Comparison of ENCODE assay signal across 8 mouse cellular contexts in genomic region chr19:14596358-14596940, GRCm38 (mm10). TPM values are rescaled to one million over a fixed set of nuclear protein-coding genes. Genes with fewer than 3 reads are reported as not detected.
DNase-seq lines count a peak whose midpoint lies in the region; ATAC-seq and TF ChIP-seq lines count a peak whose summit lies in the region.

No protein-coding gene starts in this region.

- H3K4me3 ChIP-seq in bone marrow macrophage, adult 2 months (ENCODE audit: insufficient read depth, low read length), result peak overlapping the region; percentile 99
- peak overlapping the region; percentile 80 for H3K4me3 ChIP-seq in heart, embryonic 16.5 days (ENCODE audit: low read length)
- H3K4me3 ChIP-seq in midbrain, embryonic 10.5 days, result peak overlapping the region; percentile 90

- no peak for TF ChIP-seq POLR2A in bone marrow macrophage, adult 2 months (IDR thresholded peaks at IDR 0.05; ENCODE audit: borderline replicate concordance, low read depth, low read length)

- WGBS in heart, embryonic 16.5 days, result 1% methylated on average over 12 of the region's 12 CpGs
- WGBS in midbrain, embryonic 10.5 days, result 0% methylated on average over 12 of the region's 12 CpGs

- DNase-seq in kidney, adult 9 months, result peak; percentile 26
- no peak for DNase-seq in kidney, adult 11 months
- no peak for DNase-seq in midbrain, embryonic 10.5 days (ENCODE audit: low spot score)
- no peak for DNase-seq in layer of hippocampus, postnatal 14 days (ENCODE audit: low spot score in 2 of 2)
- no peak for DNase-seq in natural killer cell, adult 2 months (ENCODE audit: low spot score in 2 of 2)
- no peak for DNase-seq in urinary bladder, adult 2 months (ENCODE audit: low spot score)

- ATAC-seq in heart, embryonic 16.5 days (replicated peaks; ENCODE audit: extremely low read depth, insufficient read depth, low FRiP score), result no peak

- TF ChIP-seq CTCF in bone marrow macrophage, adult 2 months (IDR thresholded peaks at IDR 0.05; ENCODE audit: low read depth, low read length), result no peak

- H3K27ac ChIP-seq in bone marrow macrophage, adult 2 months (ENCODE audit: insufficient read depth, low read depth, low read length), result peak overlapping the region; percentile 96
- H3K27ac ChIP-seq in heart, embryonic 16.5 days (ENCODE audit: low read length), result peak overlapping the region; percentile 93
- peak overlapping the region; percentile 98 for H3K27ac ChIP-seq in midbrain, embryonic 10.5 days (replicated peaks)

- H3K36me3 ChIP-seq in heart, embryonic 16.5 days (ENCODE audit: control insufficient read depth, insufficient read depth), result no peaks in the 10 kb centered on the region
- H3K36me3 ChIP-seq in midbrain, embryonic 10.5 days, result peaks cover 16% of the 10 kb centered on the region

- H3K9ac ChIP-seq in heart, embryonic 16.5 days (ENCODE audit: low read length), result peak overlapping the region; percentile 91

- peaks cover 21% of the 10 kb centered on the region for H3K4me1 ChIP-seq in bone marrow macrophage, adult 2 months (ENCODE audit: control insufficient read depth, insufficient read depth, low read length)
- H3K4me1 ChIP-seq in heart, embryonic 16.5 days (ENCODE audit: control insufficient read depth, insufficient read depth, low read length), result peaks cover 15% of the 10 kb centered on the region
- H3K4me1 ChIP-seq in midbrain, embryonic 10.5 days, result peaks cover 64% of the 10 kb centered on the region

- H3K9me3 ChIP-seq in heart, embryonic 16.5 days (replicated peaks; ENCODE audit: control insufficient read depth, low read length), result no peaks in the 10 kb centered on the region
- no peaks in the 10 kb centered on the region for H3K9me3 ChIP-seq in midbrain, embryonic 10.5 days (replicated peaks)

- no peaks in the 10 kb centered on the region for H3K27me3 ChIP-seq in heart, embryonic 16.5 days (ENCODE audit: control insufficient read depth, insufficient read depth, low read length)
- peaks cover 20% of the 10 kb centered on the region for H3K27me3 ChIP-seq in midbrain, embryonic 10.5 days (ENCODE audit: low read depth, poor library complexity, severe bottlenecking)

- H3K4me2 ChIP-seq in heart, embryonic 16.5 days (ENCODE audit: low read depth, low read length), result peak overlapping the region; percentile 62

RNA-seq across cellular contexts. Expression of gene Tle4, which starts 1.4 kb away (rescaled TPM):
- 28.5 and 29.8 TPM in 2 replicates for polyA plus RNA-seq in bone marrow macrophage, adult 2 months (2012; ENCODE audit: insufficient read depth, insufficient read length, missing spikeins)
- polyA plus RNA-seq in heart, embryonic 16.5 days (2015; fragmentation: Nextera tagmentation; extraction: Ambion mirVana), result 6.0 and 6.2 TPM in 2 replicates
- 19.0 and 23.6 TPM in 2 replicates for polyA plus RNA-seq in midbrain, embryonic 10.5 days (2016; fragmentation: Nextera tagmentation; extraction: Ambion mirVana)
- 10 to 100 TPM; 36.1 to 37.5 TPM for total RNA-seq in layer of hippocampus, postnatal 14 days (2021)
- 10.1 and 11.2 TPM in 2 replicates for polyA plus RNA-seq in urinary bladder, adult 2 months (2012; rRNA removed)
